Mouse (Mus musculus) MEL (cell line): ENCODE measurements at regions not wholly inside any gene's neighbourhood (a gene's known extent, or its start where the extent isn't known, plus 50 kb on each side); places are given as distances from the start of the nearest gene placed in this dataset.

Experiments
- DNase-seq: peaks from one replicate; pipeline ENCODE4 v3.0.0; 2011; ENCODE audit warnings: low read depth, low spot score
- H3K27ac ChIP-seq: 2 replicates; pipeline ENCODE4 v1.5.1; 2012; ENCODE audit warnings: low read depth, mild to moderate bottlenecking, control low read depth, low read length, moderate library complexity; ENCODE audit not compliant: control insufficient read depth
- H3K27me3 ChIP-seq, 2 experiments: fragments of 150-350 bp in 1 of 2; sonication (generic) in 1 of 2; 2 replicates each; pipeline ENCODE4 v1.6.1; 2012; ENCODE audit warnings: low read length in 2 of 2, mild to moderate bottlenecking in 2 of 2, improper control_type of control experiment in 1 of 2, moderate library complexity in 1 of 2; ENCODE audit not compliant: insufficient read depth in 2 of 2, control insufficient read depth in 1 of 2
- H3K36me3 ChIP-seq, 2 experiments: 2 replicates each; pipeline ENCODE4 v1.6.1; 2012 to 2014; ENCODE audit warnings: low read length in 2 of 2, improper control_type of control experiment in 1 of 2, inconsistent platforms in 1 of 2, mild to moderate bottlenecking in 1 of 2; ENCODE audit not compliant: insufficient read depth in 2 of 2, control insufficient read depth in 1 of 2
- H3K4me1 ChIP-seq, 2 experiments: fragments of 150-350 bp in 1 of 2; sonication (generic) in 1 of 2; 2 replicates each; pipeline ENCODE4 v1.6.1; 2012; ENCODE audit warnings: low read length in 2 of 2, improper control_type of control experiment in 1 of 2, mild to moderate bottlenecking in 1 of 2; ENCODE audit not compliant: insufficient read depth in 2 of 2, control insufficient read depth in 1 of 2
- H3K4me3 ChIP-seq, 2 experiments: fragments of 150-350 bp in 1 of 2; sonication (generic) in 1 of 2; 2 replicates each; pipeline ENCODE4 v1.5.1; 2012; ENCODE audit warnings: low read depth in 2 of 2, low read length in 2 of 2, mild to moderate bottlenecking in 2 of 2, moderate library complexity in 2 of 2, control low read depth in 1 of 2, improper control_type of control experiment in 1 of 2; ENCODE audit not compliant: control insufficient read depth in 1 of 2, insufficient read depth in 1 of 2
- H3K79me2 ChIP-seq: 2 replicates; pipeline ENCODE4 v1.6.1; 2012; ENCODE audit warnings: mild to moderate bottlenecking, low read length, moderate library complexity; ENCODE audit not compliant: control insufficient read depth, poor library complexity, insufficient read depth
- H3K9ac ChIP-seq: 2 replicates; pipeline ENCODE4 v1.6.1; 2012; ENCODE audit warnings: low read depth, mild to moderate bottlenecking, control low read depth, low read length, moderate library complexity; ENCODE audit not compliant: control insufficient read depth, poor library complexity, severe bottlenecking
- H3K9me3 ChIP-seq: fragments of 150-350 bp; sonication (generic); replicated peaks from 2 replicates; pipeline ENCODE4 v1.6.1; 2012; ENCODE audit warnings: mild to moderate bottlenecking, low read length, improper control_type of control experiment, moderate library complexity; ENCODE audit not compliant: insufficient read depth
- BHLHE40 ChIP-seq: IDR thresholded peaks from 2 replicates; pipeline ENCODE4 v1.6.1; 2012; ENCODE audit warnings: low read depth, mild to moderate bottlenecking, inconsistent platforms, low read length, improper control_type of control experiment, borderline replicate concordance
- CHD1 ChIP-seq: IDR thresholded peaks from 2 replicates; pipeline ENCODE4 v1.6.1; 2012; ENCODE audit warnings: low read depth, mild to moderate bottlenecking, inconsistent platforms, low read length, improper control_type of control experiment
- CHD2 ChIP-seq: IDR thresholded peaks from 2 replicates; pipeline ENCODE4 v1.6.1; 2011; ENCODE audit warnings: low read length, improper control_type of control experiment
- CTCF ChIP-seq, 3 experiments: IDR thresholded peaks in 2 of 3; conservative IDR thresholded peaks in 1 of 3; 2 replicates each; pipeline ENCODE4 v1.5.1; 2011 to 2012; ENCODE audit warnings: low read length in 3 of 3, low read depth in 2 of 3, mild to moderate bottlenecking in 2 of 3, improper control_type of control experiment in 1 of 3, inconsistent platforms in 1 of 3, mixed read lengths in 1 of 3, moderate library complexity in 1 of 3; ENCODE audit not compliant: control insufficient read depth in 1 of 3, insufficient read depth in 1 of 3, poor library complexity in 1 of 3, severe bottlenecking in 1 of 3
- E2F4 ChIP-seq: IDR thresholded peaks from 2 replicates; pipeline ENCODE4 v1.6.1; 2011; ENCODE audit warnings: low read depth, low read length, improper control_type of control experiment, borderline replicate concordance
- ELF1 ChIP-seq: IDR thresholded peaks from 2 replicates; pipeline ENCODE4 v1.6.1; 2014; ENCODE audit warnings: low read depth, mild to moderate bottlenecking, inconsistent platforms, low read length, improper control_type of control experiment, moderate library complexity
- EP300 ChIP-seq, 2 experiments: IDR thresholded peaks; 2 replicates each; pipeline ENCODE4 v1.6.1; 2011; ENCODE audit warnings: improper control_type of control experiment in 2 of 2, low read length in 2 of 2, low read depth in 1 of 2, mild to moderate bottlenecking in 1 of 2
- ETS1 ChIP-seq: IDR thresholded peaks from 2 replicates; pipeline ENCODE4 v1.6.1; 2012; ENCODE audit warnings: low read depth, mild to moderate bottlenecking, inconsistent platforms, low read length, improper control_type of control experiment, moderate library complexity
- GABPA ChIP-seq: IDR thresholded peaks from 2 replicates; pipeline ENCODE4 v1.6.1; 2012; ENCODE audit warnings: low read depth, mild to moderate bottlenecking, inconsistent platforms, low read length, improper control_type of control experiment, moderate library complexity
- GATA1 ChIP-seq: IDR thresholded peaks from 2 replicates; pipeline ENCODE4 v1.6.1; 2011; ENCODE audit warnings: low read depth, low read length, improper control_type of control experiment
- HCFC1 ChIP-seq: IDR thresholded peaks from 2 replicates; pipeline ENCODE4 v1.6.1; 2012; ENCODE audit warnings: low read depth, mild to moderate bottlenecking, inconsistent platforms, low read length, improper control_type of control experiment, moderate library complexity
- JUND ChIP-seq: IDR thresholded peaks from 2 replicates; pipeline ENCODE4 v1.6.1; 2011; ENCODE audit warnings: low read depth, mild to moderate bottlenecking, improper control_type of control experiment, low read length
- KAT2A ChIP-seq: conservative IDR thresholded peaks from 2 replicates; pipeline ENCODE4 v1.6.1; 2012; ENCODE audit warnings: low read depth, low read length, improper control_type of control experiment, inconsistent platforms
- MAX ChIP-seq: IDR thresholded peaks from 2 replicates; pipeline ENCODE4 v1.6.1; 2011; ENCODE audit warnings: low read length, improper control_type of control experiment
- MAZ ChIP-seq: IDR thresholded peaks from 2 replicates; pipeline ENCODE4 v1.6.1; 2012; ENCODE audit warnings: low read depth, mild to moderate bottlenecking, inconsistent platforms, low read length, improper control_type of control experiment
- MEF2A ChIP-seq: IDR thresholded peaks from 2 replicates; pipeline ENCODE4 v1.6.1; 2014; ENCODE audit warnings: low read depth, mild to moderate bottlenecking, inconsistent platforms, low read length, improper control_type of control experiment; ENCODE audit not compliant: poor library complexity, insufficient replicate concordance, severe bottlenecking; ENCODE audit errors: extremely low read depth
- MXI1 ChIP-seq: IDR thresholded peaks from 2 replicates; pipeline ENCODE4 v1.6.1; 2011; ENCODE audit warnings: mild to moderate bottlenecking, low read depth, low read length, improper control_type of control experiment
- MYB ChIP-seq: IDR thresholded peaks from 2 replicates; pipeline ENCODE4 v1.6.1; 2011; ENCODE audit warnings: mild to moderate bottlenecking, low read depth, low read length, improper control_type of control experiment
- NRF1 ChIP-seq: IDR thresholded peaks from 2 replicates; pipeline ENCODE4 v1.6.1; 2014; ENCODE audit warnings: low read depth, mild to moderate bottlenecking, inconsistent platforms, low read length, improper control_type of control experiment, moderate library complexity; ENCODE audit not compliant: poor library complexity, insufficient read depth, severe bottlenecking
- POLR2AphosphoS2 ChIP-seq: IDR thresholded peaks from 2 replicates; pipeline ENCODE4 v1.6.1; 2011; ENCODE audit warnings: low read length, improper control_type of control experiment
- POLR2AphosphoS5 ChIP-seq: IDR thresholded peaks from 2 replicates; pipeline ENCODE4 v1.6.1; 2012; ENCODE audit warnings: low read depth, borderline replicate concordance, mild to moderate bottlenecking, inconsistent platforms, low read length, moderate library complexity, mixed read lengths
- RCOR1 ChIP-seq: IDR thresholded peaks from 2 replicates; pipeline ENCODE4 v1.6.1; 2012; ENCODE audit warnings: low read depth, mild to moderate bottlenecking, inconsistent platforms, low read length, improper control_type of control experiment
- SIN3A ChIP-seq: IDR thresholded peaks from 2 replicates; pipeline ENCODE4 v1.6.1; 2012; ENCODE audit warnings: low read length, improper control_type of control experiment, inconsistent platforms
- TAL1 ChIP-seq: IDR thresholded peaks from 2 replicates; pipeline ENCODE4 v1.6.1; 2012; ENCODE audit warnings: mild to moderate bottlenecking, inconsistent platforms, low read length, moderate library complexity, mixed read lengths
- TCF12 ChIP-seq: IDR thresholded peaks from 2 replicates; pipeline ENCODE4 v1.6.1; 2014; ENCODE audit warnings: low read depth, mild to moderate bottlenecking, inconsistent platforms, low read length, improper control_type of control experiment, moderate library complexity
- UBTF ChIP-seq: IDR thresholded peaks from 2 replicates; pipeline ENCODE4 v1.6.1; 2012; ENCODE audit warnings: low read depth, mild to moderate bottlenecking, inconsistent platforms, low read length, improper control_type of control experiment, moderate library complexity, borderline replicate concordance; ENCODE audit not compliant: insufficient read depth
- USF1 ChIP-seq: IDR thresholded peaks from 2 replicates; pipeline ENCODE4 v1.6.1; 2014; ENCODE audit warnings: low read depth, mild to moderate bottlenecking, inconsistent platforms, low read length, improper control_type of control experiment, moderate library complexity
- ZC3H11A ChIP-seq: IDR thresholded peaks from 2 replicates; pipeline ENCODE4 v1.6.1; 2012; ENCODE audit warnings: low read depth, mild to moderate bottlenecking, inconsistent platforms, low read length, improper control_type of control experiment
- ZKSCAN1 ChIP-seq: IDR thresholded peaks from 2 replicates; pipeline ENCODE4 v1.6.1; 2012; ENCODE audit warnings: low read depth, mild to moderate bottlenecking, inconsistent platforms, low read length, improper control_type of control experiment, moderate library complexity
- ZNF384 ChIP-seq: IDR thresholded peaks from 2 replicates; pipeline ENCODE4 v1.6.1; 2012; ENCODE audit warnings: low read depth, mild to moderate bottlenecking, inconsistent platforms, low read length, improper control_type of control experiment

DNA sequence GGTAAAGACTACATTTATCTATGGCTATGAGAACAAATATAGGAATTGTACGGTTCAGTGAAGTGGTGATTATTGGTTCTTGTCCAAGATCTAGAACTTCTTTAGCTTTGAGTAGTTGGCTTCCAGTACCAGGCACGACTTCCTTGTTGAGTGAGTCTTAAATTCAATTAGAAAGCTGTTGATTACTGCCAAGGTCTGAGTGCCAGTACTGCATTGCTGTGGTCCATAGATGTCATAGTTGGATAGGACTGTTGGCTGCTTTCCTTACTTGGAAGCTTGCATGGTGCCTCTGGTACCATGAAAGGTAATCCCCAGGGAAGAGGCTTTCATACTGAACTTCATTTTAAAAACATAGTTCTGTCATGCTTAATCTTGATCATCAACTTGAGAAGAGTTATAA, 559.9 kb upstream of the Fam160b2 start:
- peaks cover 0 to 1% of the 10 kb centered on the region in 2 experiments; a peak in 2 of 4 replicates for H3K27me3 ChIP-seq
- DNase-seq, result no peak
- no peaks in the 10 kb centered on the region for H3K9me3 ChIP-seq
- H3K4me3 ChIP-seq, result no peak overlapping the region
- no peaks in the 10 kb centered on the region for H3K4me1 ChIP-seq
- H3K27ac ChIP-seq, result no peak overlapping the region
- no peaks in the 10 kb centered on the region for H3K36me3 ChIP-seq
- H3K79me2 ChIP-seq, result no peaks in the 10 kb centered on the region
- TF ChIP-seq POLR2AphosphoS2 (no peak), SIN3A (no peak), MEF2A (no peak), ZKSCAN1 (no peak), GATA1 (no peak), E2F4 (no peak), BHLHE40 (no peak), MAZ (no peak), MAX (no peak), ZNF384 (no peak), MXI1 (no peak), CHD2 (no peak), NRF1 (no peak), GABPA (no peak), MYB (no peak), JUND (no peak), USF1 (no peak), TAL1 (no peak)
- no peak overlapping the region for H3K9ac ChIP-seq

DNA sequence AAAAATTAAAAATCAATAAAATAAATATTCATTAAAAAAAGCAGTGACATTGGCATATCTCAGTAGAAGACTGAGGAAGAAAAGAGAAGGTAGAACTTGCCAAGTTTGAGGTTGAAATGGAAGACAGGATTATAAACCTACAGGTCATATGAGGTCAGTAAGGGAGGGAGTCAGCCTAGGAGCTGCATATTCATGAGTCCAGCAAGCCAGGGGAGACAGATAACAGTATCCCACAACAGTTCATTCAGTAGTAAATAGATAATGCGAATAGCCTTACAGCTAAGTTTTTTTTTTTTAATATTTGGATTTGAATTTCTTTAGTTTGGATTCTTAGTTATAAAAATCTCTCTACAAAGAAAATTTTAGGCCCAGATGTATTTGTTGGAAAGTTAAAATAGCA, 542.8 kb upstream of the Fam160b2 start:
- Histone ChIP-seq H3K36me3 (peaks cover 0 to 2% of the 10 kb centered on the region in 2 experiments; a peak in 1 of 4 replicates), H3K4me1 (no peaks in the 10 kb centered on the region), H3K79me2 (no peaks in the 10 kb centered on the region), H3K4me3 (no peak overlapping the region), H3K9me3 (no peaks in the 10 kb centered on the region), H3K27me3 (no peaks in the 10 kb centered on the region), H3K27ac (no peak overlapping the region), H3K9ac (no peak overlapping the region)
- DNase-seq, result peak; percentile 35
- TF ChIP-seq E2F4 (no peak), ELF1 (no peak), GABPA (no peak), CHD2 (no peak), UBTF (no peak), ZC3H11A (no peak), CTCF (IDR thresholded peaks at IDR 0.05 in 2 of 3, conservative IDR thresholded peaks at IDR 0.05 in 1 of 3; ENCODE audit: control insufficient read depth in 1 of 3, insufficient read depth in 1 of 3, low read depth in 2 of 3, low read length in 3 of 3, poor library complexity in 1 of 3, severe bottlenecking in 1 of 3) (no peak), SIN3A (no peak), KAT2A (no peak), ETS1 (0 out of 2 replicates have a peak, but pooled peaks have one; percentile 25), CHD1 (no peak), MEF2A (no peak), HCFC1 (no peak), MAZ (no peak), USF1 (no peak), TCF12 (peak; percentile 39; the same call in 1 of the 2 replicates), MAX (no peak), EP300 (IDR thresholded peaks at IDR 0.05; ENCODE audit: low read depth in 1 of 2, low read length in 2 of 2) (peak; percentile 76), POLR2AphosphoS5 (no peak), NRF1 (no peak), GATA1 (peak; percentile 61; the same call in 1 of the 2 replicates), RCOR1 (peak; percentile 37; the same call in 1 of the 2 replicates), MYB (0 out of 2 replicates have a peak, but pooled peaks have one; percentile 33)
